Mouse (Mus musculus): ENCODE measurements around the gene Pald1. TPM values are rescaled to one million over a fixed set of nuclear protein-coding genes. Genes with fewer than 3 reads are reported as not detected.
A peak's percentile ranks its signal among the peaks of the same experiment; 100 is the strongest.

The Pald1 gene
- polyA plus RNA-seq, 1 experiment from 2014 or later, result 19.5 TPM

DNA sequence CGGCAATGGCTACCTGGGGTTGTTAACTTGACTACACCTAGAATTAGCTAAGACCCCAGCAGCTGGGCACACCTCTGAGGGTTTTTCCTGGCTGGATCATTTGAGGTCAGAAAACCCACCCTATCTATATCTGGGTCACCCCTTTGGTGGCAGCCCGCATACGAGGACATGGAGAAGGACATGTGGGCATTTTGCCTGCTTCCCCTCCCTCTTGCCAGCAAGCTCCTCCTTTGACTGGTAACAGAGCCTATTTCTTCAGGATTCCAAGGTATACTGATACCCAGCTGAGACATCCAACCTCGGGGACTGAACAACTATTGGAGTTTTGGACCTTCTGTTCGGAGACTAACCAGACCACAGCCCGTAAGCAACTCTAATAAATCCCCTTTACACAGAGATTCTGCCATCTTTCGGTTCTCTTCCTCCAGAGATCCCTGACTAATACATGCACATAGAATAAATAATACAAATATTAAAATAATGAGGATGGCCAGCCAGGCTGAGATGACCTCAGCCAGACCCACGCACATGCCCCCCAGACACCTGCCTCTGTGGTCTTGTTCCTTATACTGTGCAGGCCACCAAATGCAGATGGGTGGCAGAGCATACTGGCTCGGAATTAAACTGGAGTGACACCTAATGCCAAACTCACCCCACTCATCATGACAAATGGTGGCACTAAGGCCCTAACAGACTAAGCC, 11.3 kb downstream of the Pald1 start:
- Histone ChIP-seq H3K4me3 (ENCODE audit: control insufficient read depth in 1 of 2, insufficient read depth in 1 of 2, low read depth in 1 of 2, low read length in 2 of 2) (no peak overlapping the region), H3K9me3 (ENCODE audit: control insufficient read depth, low read length) (no peaks in the 10 kb centered on the region), H3K4me1 (ENCODE audit: control insufficient read depth in 2 of 2, insufficient read depth in 2 of 2, low read length in 2 of 2) (peaks cover 42 to 67% of the 10 kb centered on the region in 2 experiments), H3K4me2 (ENCODE audit: low read length) (no peak overlapping the region), H3K27ac (replicated peaks in 1 of 2; ENCODE audit: control insufficient read depth in 1 of 2, insufficient read depth in 1 of 2, low read depth in 2 of 2, low read length in 2 of 2) (peak overlapping the region in 1 of 2 experiments; percentile 79; a peak in 1 of 4 replicates), H3K36me3 (ENCODE audit: control insufficient read depth, insufficient read depth, low read length) (no peaks in the 10 kb centered on the region), H3K27me3 (ENCODE audit: control insufficient read depth, insufficient read depth, low read length) (no peaks in the 10 kb centered on the region), H3K9ac (ENCODE audit: low read length) (no peak overlapping the region)
- 73% methylated on average over 9 of the region's 9 CpGs for WGBS
- ATAC-seq (ENCODE audit: insufficient number of reproducible peaks, insufficient read depth, low FRiP score, low read depth), result no peak

DNA sequence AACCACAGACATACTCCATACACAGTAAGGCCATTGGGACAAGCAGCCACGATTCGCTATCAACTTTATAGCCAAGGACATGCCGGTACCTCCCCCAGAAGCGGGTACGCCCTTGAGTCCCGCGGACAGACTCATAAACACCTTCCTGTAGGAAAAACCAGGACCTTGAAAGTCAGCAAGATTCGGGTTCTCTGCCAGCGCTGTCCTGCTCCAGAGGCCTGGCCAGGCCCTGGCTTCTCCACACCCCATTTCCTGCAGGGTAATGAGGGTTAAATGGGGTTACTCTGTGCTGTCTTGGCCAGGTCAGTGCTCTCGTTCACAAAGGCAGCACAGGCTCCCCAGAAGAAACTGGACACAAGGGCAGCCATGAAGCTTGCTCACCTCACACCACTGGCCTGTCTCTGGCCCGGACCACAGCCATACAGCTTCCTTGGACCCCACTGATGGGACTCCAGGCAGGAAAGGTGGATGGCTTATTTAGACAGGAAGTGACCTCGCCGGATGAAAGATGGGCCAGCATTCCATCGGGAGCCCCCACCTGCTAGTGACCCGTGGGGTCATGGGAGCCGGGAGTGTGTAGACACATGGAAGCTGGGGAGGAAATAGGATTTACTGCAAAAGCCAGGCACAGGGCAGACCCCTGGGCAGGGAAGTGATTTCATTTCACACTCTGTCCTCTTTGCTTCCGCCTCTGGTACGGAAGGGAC, 12.9 kb downstream of the Pald1 start:
- H3K4me3 ChIP-seq (ENCODE audit: control insufficient read depth in 1 of 2, insufficient read depth in 1 of 2, low read depth in 1 of 2, low read length in 2 of 2), result no peak overlapping the region
- no peaks in the 10 kb centered on the region for H3K27me3 ChIP-seq (ENCODE audit: control insufficient read depth, insufficient read depth, low read length)
- 0 out of 2 replicates have a peak overlapping the region, but pooled peaks have one; percentile 18 for H3K9ac ChIP-seq (ENCODE audit: low read length)
- no peaks in the 10 kb centered on the region for H3K9me3 ChIP-seq (ENCODE audit: control insufficient read depth, low read length)
- no peaks in the 10 kb centered on the region for H3K36me3 ChIP-seq (ENCODE audit: control insufficient read depth, insufficient read depth, low read length)
- H3K4me1 ChIP-seq (ENCODE audit: control insufficient read depth in 2 of 2, insufficient read depth in 2 of 2, low read length in 2 of 2), result peaks cover 46 to 68% of the 10 kb centered on the region in 2 experiments
- peak overlapping the region; percentile 38 to 79 for H3K27ac ChIP-seq (replicated peaks in 1 of 2; ENCODE audit: control insufficient read depth in 1 of 2, insufficient read depth in 1 of 2, low read depth in 2 of 2, low read length in 2 of 2)
- peak; percentile 27; the same call in 1 of the 2 replicates for ATAC-seq (ENCODE audit: insufficient number of reproducible peaks, insufficient read depth, low FRiP score, low read depth)
- 66% methylated on average over 18 of the region's 18 CpGs for WGBS
- no peak overlapping the region for H3K4me2 ChIP-seq (ENCODE audit: low read length)

DNA sequence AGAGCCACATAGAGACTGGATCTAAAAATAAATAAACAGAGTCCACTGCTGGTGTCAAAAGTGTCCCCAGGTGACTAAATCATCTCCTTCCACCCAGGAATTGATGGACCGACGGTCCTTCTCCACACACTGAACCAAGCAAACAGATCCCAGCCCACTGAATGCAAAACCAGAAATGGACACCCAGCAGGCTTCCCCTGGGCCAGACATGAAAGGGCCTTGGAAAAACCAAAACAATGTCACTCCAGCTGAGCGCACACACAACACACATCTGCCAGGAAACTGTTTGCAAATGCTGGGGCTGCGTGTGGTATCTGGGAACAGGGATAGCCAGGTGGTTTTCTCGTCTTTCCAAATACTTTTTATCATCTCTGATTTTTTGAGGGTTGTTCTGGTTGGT, 13.6 kb downstream of the Pald1 start:
- Histone ChIP-seq H3K9ac (ENCODE audit: low read length) (peak overlapping the region; percentile 3; the same call in 1 of the 2 replicates), H3K4me3 (ENCODE audit: control insufficient read depth in 1 of 2, insufficient read depth in 1 of 2, low read depth in 1 of 2, low read length in 2 of 2) (no peak overlapping the region), H3K36me3 (ENCODE audit: control insufficient read depth, insufficient read depth, low read length) (peaks cover 3% of the 10 kb centered on the region), H3K4me1 (ENCODE audit: control insufficient read depth in 2 of 2, insufficient read depth in 2 of 2, low read length in 2 of 2) (peaks cover 42 to 63% of the 10 kb centered on the region in 2 experiments), H3K27ac (replicated peaks in 1 of 2; ENCODE audit: control insufficient read depth in 1 of 2, insufficient read depth in 1 of 2, low read depth in 2 of 2, low read length in 2 of 2) (peak overlapping the region; percentile 38 to 79; a peak in 3 of 4 replicates), H3K9me3 (ENCODE audit: control insufficient read depth, low read length) (no peaks in the 10 kb centered on the region), H3K4me2 (ENCODE audit: low read length) (no peak overlapping the region), H3K27me3 (ENCODE audit: control insufficient read depth, insufficient read depth, low read length) (no peaks in the 10 kb centered on the region)
- no peak for ATAC-seq (ENCODE audit: insufficient number of reproducible peaks, insufficient read depth, low FRiP score, low read depth)
- WGBS, result 74% methylated on average over 5 of the region's 5 CpGs

DNA sequence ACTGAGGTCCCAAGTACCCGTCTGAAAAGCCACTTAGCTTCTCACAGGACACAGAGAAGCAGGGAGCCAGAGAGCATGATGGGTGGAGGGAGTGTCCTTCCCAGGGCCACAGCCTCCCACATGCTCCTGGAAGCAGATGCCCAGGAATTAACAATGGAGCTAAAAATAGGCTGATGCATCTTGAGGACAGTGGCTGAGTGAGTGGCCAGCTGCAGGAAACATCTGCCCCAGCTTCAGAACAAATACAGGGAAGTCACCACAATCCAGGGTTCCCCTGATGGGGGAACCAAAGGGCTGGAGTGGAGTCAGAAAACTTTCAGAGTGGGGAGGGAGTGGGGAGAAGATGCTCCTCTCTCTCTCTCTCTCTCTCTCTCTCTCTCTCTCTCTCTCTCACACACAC, 17.4 kb downstream of the Pald1 start:
- 26% methylated on average over 1 of the region's 1 CpGs for WGBS
- Histone ChIP-seq H3K9ac (ENCODE audit: low read length) (no peak overlapping the region), H3K9me3 (ENCODE audit: control insufficient read depth, low read length) (no peaks in the 10 kb centered on the region), H3K4me2 (ENCODE audit: low read length) (no peak overlapping the region), H3K27me3 (ENCODE audit: control insufficient read depth, insufficient read depth, low read length) (no peaks in the 10 kb centered on the region), H3K36me3 (ENCODE audit: control insufficient read depth, insufficient read depth, low read length) (peaks cover 11% of the 10 kb centered on the region), H3K4me3 (ENCODE audit: control insufficient read depth in 1 of 2, insufficient read depth in 1 of 2, low read depth in 1 of 2, low read length in 2 of 2) (no peak overlapping the region), H3K27ac (replicated peaks in 1 of 2; ENCODE audit: control insufficient read depth in 1 of 2, insufficient read depth in 1 of 2, low read depth in 2 of 2, low read length in 2 of 2) (no peak overlapping the region), H3K4me1 (ENCODE audit: control insufficient read depth in 2 of 2, insufficient read depth in 2 of 2, low read length in 2 of 2) (peaks cover 12 to 32% of the 10 kb centered on the region in 2 experiments; a peak in 3 of 4 replicates)
- no peak for ATAC-seq (ENCODE audit: insufficient number of reproducible peaks, insufficient read depth, low FRiP score, low read depth)

DNA sequence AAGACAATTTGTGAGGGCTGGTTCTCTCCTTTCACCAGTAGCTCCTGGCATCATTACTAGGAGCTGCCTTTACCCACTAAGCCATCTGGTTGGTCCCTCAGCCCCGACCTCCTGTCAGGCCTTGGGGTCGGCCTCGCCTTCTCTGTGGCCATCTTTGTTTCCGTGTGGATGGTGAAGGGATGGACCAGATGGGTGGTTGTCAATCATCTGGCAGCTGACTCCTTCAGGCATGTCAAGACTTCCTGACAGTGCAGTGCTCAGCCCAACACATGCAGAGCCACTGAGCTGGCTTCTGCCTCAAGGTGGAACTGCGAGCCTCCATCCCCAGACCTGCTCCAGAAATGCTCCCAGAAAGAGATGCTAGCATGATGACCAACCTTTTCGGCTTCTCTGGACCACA, 18.9 kb downstream of the Pald1 start:
- Histone ChIP-seq H3K27ac (replicated peaks in 1 of 2; ENCODE audit: control insufficient read depth in 1 of 2, insufficient read depth in 1 of 2, low read depth in 2 of 2, low read length in 2 of 2) (no peak overlapping the region), H3K4me2 (ENCODE audit: low read length) (no peak overlapping the region), H3K27me3 (ENCODE audit: control insufficient read depth, insufficient read depth, low read length) (no peaks in the 10 kb centered on the region), H3K4me3 (ENCODE audit: control insufficient read depth in 1 of 2, insufficient read depth in 1 of 2, low read depth in 1 of 2, low read length in 2 of 2) (no peak overlapping the region), H3K9ac (ENCODE audit: low read length) (no peak overlapping the region), H3K4me1 (ENCODE audit: control insufficient read depth in 2 of 2, insufficient read depth in 2 of 2, low read length in 2 of 2) (peaks cover 5 to 17% of the 10 kb centered on the region in 2 experiments; a peak in 2 of 4 replicates), H3K9me3 (ENCODE audit: control insufficient read depth, low read length) (no peaks in the 10 kb centered on the region), H3K36me3 (ENCODE audit: control insufficient read depth, insufficient read depth, low read length) (peaks cover 11% of the 10 kb centered on the region)
- no peak for ATAC-seq (ENCODE audit: insufficient number of reproducible peaks, insufficient read depth, low FRiP score, low read depth)
- WGBS, result 92% methylated on average over 6 of the region's 6 CpGs

DNA sequence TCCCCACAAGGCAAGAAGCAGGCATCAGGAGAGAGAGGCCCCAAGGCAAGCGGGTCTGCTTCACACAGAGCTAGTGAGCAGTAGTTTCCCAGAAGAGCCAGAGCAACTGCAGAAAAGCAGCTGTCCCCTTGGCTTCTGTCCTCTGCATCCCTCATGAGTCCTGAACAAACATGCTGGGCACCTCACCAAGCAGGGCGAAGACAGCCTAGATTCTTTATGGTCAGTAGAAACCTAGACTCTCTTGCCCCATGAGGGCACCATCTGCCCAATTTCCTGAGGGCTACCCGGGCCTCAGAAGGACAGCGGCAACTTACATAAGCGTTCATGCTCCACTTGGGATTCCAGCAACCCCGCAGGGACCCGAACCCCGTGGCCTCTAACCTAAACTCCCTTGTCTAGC, 20.3 kb downstream of the Pald1 start:
- ATAC-seq (ENCODE audit: insufficient number of reproducible peaks, insufficient read depth, low FRiP score, low read depth), result no peak
- Histone ChIP-seq H3K4me2 (ENCODE audit: low read length) (no peak overlapping the region), H3K27me3 (ENCODE audit: control insufficient read depth, insufficient read depth, low read length) (no peaks in the 10 kb centered on the region), H3K9me3 (ENCODE audit: control insufficient read depth, low read length) (no peaks in the 10 kb centered on the region), H3K36me3 (ENCODE audit: control insufficient read depth, insufficient read depth, low read length) (peaks cover 11% of the 10 kb centered on the region), H3K4me3 (ENCODE audit: control insufficient read depth in 1 of 2, insufficient read depth in 1 of 2, low read depth in 1 of 2, low read length in 2 of 2) (no peak overlapping the region), H3K4me1 (ENCODE audit: control insufficient read depth in 2 of 2, insufficient read depth in 2 of 2, low read length in 2 of 2) (peaks cover 9 to 20% of the 10 kb centered on the region in 2 experiments; a peak in 3 of 4 replicates), H3K9ac (ENCODE audit: low read length) (no peak overlapping the region), H3K27ac (replicated peaks in 1 of 2; ENCODE audit: control insufficient read depth in 1 of 2, insufficient read depth in 1 of 2, low read depth in 2 of 2, low read length in 2 of 2) (no peak overlapping the region)
- WGBS, result 77% methylated on average over 8 of the region's 8 CpGs

DNA sequence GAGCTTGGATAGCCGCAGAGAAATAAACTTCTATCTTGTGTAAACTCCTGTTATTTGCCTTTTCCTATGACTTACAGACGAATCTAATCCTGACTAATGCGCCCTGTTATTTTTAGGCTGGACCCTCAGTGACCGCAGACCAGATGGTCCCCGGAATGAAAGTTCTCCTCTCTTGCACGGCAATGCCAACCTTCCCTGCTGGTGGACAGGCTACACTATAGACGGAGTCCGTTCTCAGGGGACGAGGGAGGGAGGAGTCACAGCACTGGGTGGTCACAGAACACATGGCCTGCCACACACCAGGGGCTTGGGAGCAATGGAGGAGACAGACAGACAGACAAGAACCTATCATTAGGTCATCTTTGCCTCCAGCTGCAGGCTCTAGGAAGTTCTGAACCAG, 20.8 kb downstream of the Pald1 start:
- Histone ChIP-seq H3K27me3 (ENCODE audit: control insufficient read depth, insufficient read depth, low read length) (no peaks in the 10 kb centered on the region), H3K4me1 (ENCODE audit: control insufficient read depth in 2 of 2, insufficient read depth in 2 of 2, low read length in 2 of 2) (peaks cover 13 to 26% of the 10 kb centered on the region in 2 experiments), H3K9me3 (ENCODE audit: control insufficient read depth, low read length) (no peaks in the 10 kb centered on the region), H3K27ac (replicated peaks in 1 of 2; ENCODE audit: control insufficient read depth in 1 of 2, insufficient read depth in 1 of 2, low read depth in 2 of 2, low read length in 2 of 2) (no peak overlapping the region), H3K9ac (ENCODE audit: low read length) (no peak overlapping the region), H3K4me2 (ENCODE audit: low read length) (no peak overlapping the region), H3K36me3 (ENCODE audit: control insufficient read depth, insufficient read depth, low read length) (peaks cover 11% of the 10 kb centered on the region), H3K4me3 (ENCODE audit: control insufficient read depth in 1 of 2, insufficient read depth in 1 of 2, low read depth in 1 of 2, low read length in 2 of 2) (no peak overlapping the region)
- no peak for ATAC-seq (ENCODE audit: insufficient number of reproducible peaks, insufficient read depth, low FRiP score, low read depth)
- 60% methylated on average over 9 of the region's 9 CpGs for WGBS
